Mouse (Mus musculus) adrenal gland, postnatal 10 days (tissue): ENCODE data around the gene 4930539E08Rik. TPM values are rescaled to one million over a fixed set of nuclear protein-coding genes. Genes with fewer than 3 reads are reported as not detected.

Experiments used
- DNase-seq: peaks from one replicate; pipeline ENCODE4 v3.0.0; 2021; ENCODE audit warnings: mixed read lengths
- total RNA-seq, 2 experiments: library from RNA; stranded (reverse); gene quantifications; 2 replicates each; pipeline ENCODE4 v1.2.3; 2021

4930539E08Rik gene
- total RNA-seq, 2 experiments from 2014 or later = 0.09 to 0.12 TPM

GRCm38 (mm10) chr17:28930392-28931074 is 15.4 kb upstream of the 4930539E08Rik start:
- peak; percentile 97 for DNase-seq

- no peak for DNase-seq
Measured at GRCm38 (mm10) chr17:28929369-28929768, 14.2 kb upstream of the 4930539E08Rik start.

GRCm38 (mm10) chr17:28928004-28928403 is 12.9 kb upstream of the 4930539E08Rik start:
- no peak for DNase-seq

- DNase-seq = peak; percentile 68
Measured at GRCm38 (mm10) chr17:28926866-28927635, 11.9 kb upstream of the 4930539E08Rik start.

GRCm38 (mm10) chr17:28926380-28926779 is 11.3 kb upstream of the 4930539E08Rik start:
- peak; percentile 86 for DNase-seq

GRCm38 (mm10) chr17:28924957-28925595 is 10.0 kb upstream of the 4930539E08Rik start:
- DNase-seq = no peak

- no peak for DNase-seq
Measured at GRCm38 (mm10) chr17:28922096-28922495, 7.0 kb upstream of the 4930539E08Rik start.

GRCm38 (mm10) chr17:28921086-28921485 is 6.0 kb upstream of the 4930539E08Rik start:
- peak; percentile 44 for DNase-seq

- DNase-seq = no peak
Measured at GRCm38 (mm10) chr17:28916520-28916919, 1.4 kb upstream of the 4930539E08Rik start.

GRCm38 (mm10) chr17:28913940-28914339 is 1.2 kb downstream of the 4930539E08Rik start:
- DNase-seq = peak; percentile 44

GRCm38 (mm10) chr17:28913200-28913599 is 1.9 kb downstream of the 4930539E08Rik start:
- peak; percentile 67 for DNase-seq

- DNase-seq = no peak
Measured at GRCm38 (mm10) chr17:28910139-28910538, 5.0 kb downstream of the 4930539E08Rik start.

- DNase-seq = peak; percentile 75
Measured at GRCm38 (mm10) chr17:28909252-28909941, 5.7 kb downstream of the 4930539E08Rik start.

- no peak for DNase-seq
Measured at GRCm38 (mm10) chr17:28907959-28908358, 7.2 kb downstream of the 4930539E08Rik start.

GRCm38 (mm10) chr17:28905377-28905916 is 9.7 kb downstream of the 4930539E08Rik start:
- no peak for DNase-seq

- peak; percentile 85 for DNase-seq
Measured at GRCm38 (mm10) chr17:28904546-28905376, 10.4 kb downstream of the 4930539E08Rik start.

GRCm38 (mm10) chr17:28901559-28901958 is 13.6 kb downstream of the 4930539E08Rik start:
- no peak for DNase-seq

GRCm38 (mm10) chr17:28899427-28899826 is 15.7 kb downstream of the 4930539E08Rik start:
- no peak for DNase-seq

- DNase-seq = no peak
Measured at GRCm38 (mm10) chr17:28898249-28898648, 16.9 kb downstream of the 4930539E08Rik start.

GRCm38 (mm10) chr17:28897817-28898216 is 17.3 kb downstream of the 4930539E08Rik start:
- no peak for DNase-seq
